Mouse (Mus musculus): ENCODE results near the gene Gm8693. TPM values are rescaled to one million over a fixed set of nuclear protein-coding genes. Genes with fewer than 3 reads are reported as not detected.

The Gm8693 gene
- polyA plus RNA-seq (2014; fragmentation: Illumina TruSeq; extraction: RNeasy Lipid Tissue Mini Kit (QIAGEN cat#74804); ENCODE audit: low read depth, low replicate concordance) = not detected

GRCm38 (mm10) chr7:22692217-22692616, at the start of gene Gm8693:
Gm8693 (minus strand) TSS chr7:22692317.

GRCm38 (mm10) chr7:22719610-22720009, 27.5 kb upstream of the Gm8693 start, which contains the start of gene Gm4567:
Gm4567 (minus strand) TSS chr7:22719710.

GRCm38 (mm10) chr7:22657718-22658117, 34.4 kb downstream of the Gm8693 start, which contains the start of gene Vmn1r155:
Vmn1r155 (plus strand) TSS chr7:22658018.

Other genes starting within 250 kb of the Gm8693 start
- gene Gm10665, start 228.2 kb downstream of the Gm8693 start, polyA plus RNA-seq (2014; fragmentation: Illumina TruSeq; extraction: RNeasy Lipid Tissue Mini Kit (QIAGEN cat#74804); ENCODE audit: low read depth, low replicate concordance) = not detected
- gene Vmn1r151, start 192.6 kb downstream of the Gm8693 start, polyA plus RNA-seq (2014; fragmentation: Illumina TruSeq; extraction: RNeasy Lipid Tissue Mini Kit (QIAGEN cat#74804); ENCODE audit: low read depth, low replicate concordance) = not detected
- gene Vmn1r152, start 169.3 kb downstream of the Gm8693 start, polyA plus RNA-seq (2014; fragmentation: Illumina TruSeq; extraction: RNeasy Lipid Tissue Mini Kit (QIAGEN cat#74804); ENCODE audit: low read depth, low replicate concordance) = not detected
- gene Gm8677, start 157.4 kb downstream of the Gm8693 start, polyA plus RNA-seq (2014; fragmentation: Illumina TruSeq; extraction: RNeasy Lipid Tissue Mini Kit (QIAGEN cat#74804); ENCODE audit: low read depth, low replicate concordance) = not detected
- gene Gm4201, start 127.0 kb downstream of the Gm8693 start, polyA plus RNA-seq (2014; fragmentation: Illumina TruSeq; extraction: RNeasy Lipid Tissue Mini Kit (QIAGEN cat#74804); ENCODE audit: low read depth, low replicate concordance) = not detected
- gene Gm4565, start 104.2 kb downstream of the Gm8693 start, polyA plus RNA-seq (2014; fragmentation: Illumina TruSeq; extraction: RNeasy Lipid Tissue Mini Kit (QIAGEN cat#74804); ENCODE audit: low read depth, low replicate concordance) = not detected
- gene Vmn1r155, start 34.3 kb downstream of the Gm8693 start, polyA plus RNA-seq (2014; fragmentation: Illumina TruSeq; extraction: RNeasy Lipid Tissue Mini Kit (QIAGEN cat#74804); ENCODE audit: low read depth, low replicate concordance) = not detected
- not detected for gene Gm4567, start 27.4 kb upstream of the Gm8693 start, polyA plus RNA-seq (2014; fragmentation: Illumina TruSeq; extraction: RNeasy Lipid Tissue Mini Kit (QIAGEN cat#74804); ENCODE audit: low read depth, low replicate concordance)
- not detected for gene Vmn1r157, start 69.4 kb upstream of the Gm8693 start, polyA plus RNA-seq (2014; fragmentation: Illumina TruSeq; extraction: RNeasy Lipid Tissue Mini Kit (QIAGEN cat#74804); ENCODE audit: low read depth, low replicate concordance)
- not detected for gene Vmn1r158, start 98.5 kb upstream of the Gm8693 start, polyA plus RNA-seq (2014; fragmentation: Illumina TruSeq; extraction: RNeasy Lipid Tissue Mini Kit (QIAGEN cat#74804); ENCODE audit: low read depth, low replicate concordance)
- gene Vmn1r159, start 151.3 kb upstream of the Gm8693 start, polyA plus RNA-seq (2014; fragmentation: Illumina TruSeq; extraction: RNeasy Lipid Tissue Mini Kit (QIAGEN cat#74804); ENCODE audit: low read depth, low replicate concordance) = not detected
- gene Vmn1r160, start 178.9 kb upstream of the Gm8693 start, polyA plus RNA-seq (2014; fragmentation: Illumina TruSeq; extraction: RNeasy Lipid Tissue Mini Kit (QIAGEN cat#74804); ENCODE audit: low read depth, low replicate concordance) = not detected

Data from adrenal gland, adult 10 weeks (tissue).